Mouse (Mus musculus): Measurements from ENCODE around the gene Cep164.

DNA sequence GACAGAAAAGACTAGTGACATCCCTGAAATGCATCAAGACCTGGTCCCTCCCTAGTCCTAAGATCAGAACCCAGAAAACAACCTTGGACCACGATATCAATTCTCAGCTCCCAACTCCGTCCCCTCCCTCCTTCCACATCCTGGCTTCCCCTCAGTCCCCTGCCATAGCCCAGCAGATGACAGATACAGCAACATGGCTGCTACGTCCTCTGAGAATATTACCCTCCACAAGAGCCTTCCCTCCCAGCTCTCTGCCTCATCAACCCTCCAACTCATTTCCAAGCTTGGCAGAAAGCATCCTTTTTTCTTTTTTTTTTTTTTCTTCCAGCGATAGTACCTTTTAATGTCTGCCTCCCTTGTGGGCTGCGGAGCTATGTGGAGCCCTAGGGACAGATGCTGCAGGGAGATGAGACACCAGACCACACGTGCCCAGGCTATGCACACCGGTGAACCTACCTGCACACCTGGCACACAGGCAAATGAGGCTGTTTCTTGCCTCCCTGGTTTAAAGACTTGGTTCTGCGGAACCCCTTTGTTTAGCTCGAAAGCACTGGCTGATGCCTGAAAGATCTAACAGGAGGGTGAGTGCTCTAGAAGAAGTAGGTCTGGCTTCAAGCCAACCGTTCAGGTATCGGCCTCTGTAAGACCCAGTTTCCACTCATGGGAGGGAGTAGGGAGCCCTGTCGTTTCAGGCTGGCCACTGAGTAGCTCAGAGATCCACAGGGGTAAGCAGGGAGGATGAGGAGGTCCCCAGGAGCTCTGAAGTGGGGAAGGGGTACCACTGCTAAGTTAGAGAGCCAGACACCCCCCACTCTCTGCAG lies 45.0 kb downstream of the Cep164 start:
- no peak for TF ChIP-seq POLR2A (IDR thresholded peaks at IDR 0.05; ENCODE audit: borderline replicate concordance, extremely low read depth, low read depth, low read length)
- TF ChIP-seq CTCF (IDR thresholded peaks at IDR 0.05; ENCODE audit: insufficient read depth, low read length), result no peak

Data from lung, adult 2 months (tissue).